24 mouse cellular contexts compared by ENCODE assay signal in the genomic region with DNA sequence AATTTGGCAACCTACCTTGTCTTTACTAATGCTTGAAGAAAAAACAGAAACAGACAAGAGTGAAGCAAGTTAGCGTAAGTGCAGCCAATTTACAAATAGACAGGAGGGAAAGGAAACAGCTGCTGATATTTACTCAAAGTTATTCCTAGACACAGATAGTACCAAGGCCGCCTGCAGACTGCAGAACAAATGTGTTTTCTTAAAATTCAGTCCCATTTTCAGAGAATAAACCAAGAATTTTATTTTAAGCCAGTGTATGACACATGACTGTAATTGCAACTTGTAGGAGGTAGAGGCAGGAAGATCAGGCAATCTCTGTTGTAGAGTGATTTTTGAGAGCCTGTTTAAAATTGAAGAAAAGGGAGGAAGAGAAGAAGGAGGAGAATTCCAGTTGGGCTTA. TPM values are rescaled to one million over a fixed set of nuclear protein-coding genes. Genes with fewer than 3 reads are reported as not detected.
"Had no signal": no experiment of that assay in that cellular context is flagged by ENCODE, and none has a peak within 500 bp of the region (broad histone marks: within the 10 kb centered on the region; RNA-seq: fewer than 3 reads in every experiment).

No protein-coding gene starts in this region.

- H3K4me2 ChIP-seq: kidney, embryonic 15.5 days; liver, embryonic 13.5 days; midbrain, embryonic 12.5 days; midbrain, embryonic 15.5 days; neural tube, embryonic 13.5 days had no signal

- DNase-seq: kidney, adult 11 months; kidney, adult 8-10 months; kidney, postnatal 10 days; kidney, postnatal 36 days; liver, embryonic 13.5 days; lung, adult 2 months; lung, postnatal 14 days; lung, postnatal 4 days; retina, postnatal 1 day; thymus, adult 2 months; thymus, postnatal 14 days; thymus, postnatal 4 days had no signal

- H3K27ac ChIP-seq: kidney, embryonic 15.5 days; liver, embryonic 13.5 days; midbrain, embryonic 12.5 days; midbrain, embryonic 15.5 days; neural tube, embryonic 13.5 days had no signal

- H3K4me1 ChIP-seq: kidney, embryonic 15.5 days; midbrain, embryonic 12.5 days; midbrain, embryonic 15.5 days; neural tube, embryonic 13.5 days had no signal

- H3K4me3 ChIP-seq: kidney, embryonic 15.5 days; liver, embryonic 13.5 days; midbrain, embryonic 12.5 days; midbrain, embryonic 15.5 days; neural tube, embryonic 13.5 days had no signal

- H3K27me3 ChIP-seq: kidney, embryonic 15.5 days; midbrain, embryonic 12.5 days; midbrain, embryonic 15.5 days; neural tube, embryonic 13.5 days had no signal

- H3K9me3 ChIP-seq: kidney, embryonic 15.5 days; liver, embryonic 13.5 days; midbrain, embryonic 12.5 days; midbrain, embryonic 15.5 days; neural tube, embryonic 13.5 days had no signal

- H3K36me3 ChIP-seq: kidney, embryonic 15.5 days; liver, embryonic 13.5 days; midbrain, embryonic 12.5 days; midbrain, embryonic 15.5 days; neural tube, embryonic 13.5 days had no signal

RNA-seq across cellular contexts. Expression of a gene that starts 56.1 kb away (rescaled TPM):
- total RNA-seq: layer of hippocampus, postnatal 25 days; left cerebral cortex, adult 18-20 months; liver, adult 2 months; megakaryocyte-erythroid progenitor cell, adult 5-6 weeks; neutrophil, adult 5-6 weeks had no signal
- polyA plus RNA-seq: kidney, embryonic 15.5 days; liver, adult 2 months; liver, embryonic 16.5 days; neural tube, embryonic 13.5 days; small intestine, adult 2 months; spleen, adult 2 months had no signal
